In genomic region chr16:26530451-26530850, GRCm38 (mm10) we compare ENCODE assay signal across 20 mouse cellular contexts. TPM values are rescaled to one million over a fixed set of nuclear protein-coding genes. Genes with fewer than 3 reads are reported as not detected.
"Had no signal": no experiment of that assay in that cellular context is flagged by ENCODE, and none has a peak within 500 bp of the region (broad histone marks: within the 10 kb centered on the region; RNA-seq: fewer than 3 reads in every experiment).

No protein-coding gene starts in this region.

- H3K9me3 ChIP-seq: lung, embryonic 15.5 days; midbrain, embryonic 13.5 days; midbrain, embryonic 15.5 days; neural tube, embryonic 12.5 days; stomach, embryonic 15.5 days had no signal

- H3K27ac ChIP-seq: lung, embryonic 15.5 days; macrophage; midbrain, embryonic 13.5 days; midbrain, embryonic 15.5 days; neural tube, embryonic 12.5 days; stomach, embryonic 15.5 days; stomach, postnatal 0 days had no signal

- H3K9ac ChIP-seq: lung, embryonic 15.5 days; midbrain, embryonic 13.5 days; midbrain, embryonic 15.5 days; neural tube, embryonic 12.5 days; stomach, embryonic 15.5 days had no signal

- H3K36me3 ChIP-seq: lung, embryonic 15.5 days; midbrain, embryonic 13.5 days; midbrain, embryonic 15.5 days; neural tube, embryonic 12.5 days; stomach, embryonic 15.5 days had no signal

- ATAC-seq: lung, postnatal 0 days; midbrain, embryonic 13.5 days; midbrain, embryonic 15.5 days had no signal

- H3K4me1 ChIP-seq: megakaryocyte, embryonic 14.5 days; stomach, embryonic 15.5 days had no signal

- H3K4me3 ChIP-seq: lung, embryonic 15.5 days; megakaryocyte, embryonic 14.5 days; midbrain, embryonic 13.5 days; midbrain, embryonic 15.5 days; neural tube, embryonic 12.5 days; stomach, embryonic 15.5 days had no signal

- H3K4me2 ChIP-seq: lung, embryonic 15.5 days; midbrain, embryonic 11.5 days; midbrain, embryonic 13.5 days; midbrain, embryonic 15.5 days; neural tube, embryonic 12.5 days; stomach, embryonic 15.5 days had no signal

- DNase-seq: lung, adult 2 months; lung, postnatal 14 days; lung, postnatal 36 days; right cerebral cortex, postnatal 14 days; thymus, adult 2 months; thymus, postnatal 25 days; thymus, postnatal 4 days had no signal

- H3K27me3 ChIP-seq: lung, embryonic 15.5 days; megakaryocyte, embryonic 14.5 days; midbrain, embryonic 13.5 days; midbrain, embryonic 15.5 days; neural tube, embryonic 12.5 days; stomach, embryonic 15.5 days had no signal

RNA-seq across cellular contexts. Expression of gene Tmem207, which starts 3.9 kb away (rescaled TPM):
- polyA plus RNA-seq: lung, adult 2 months; lung, embryonic 15.5 days; lung, postnatal 0 days; macrophage; spleen, adult 2 months; stomach, embryonic 15.5 days; stomach, postnatal 0 days; testis, adult 2 months; thymus, adult 2 months; urinary bladder, adult 2 months had no signal
